Mouse (Mus musculus): Measurements from ENCODE around the gene Pqlc3. TPM values are rescaled to one million over a fixed set of nuclear protein-coding genes. Genes with fewer than 3 reads are reported as not detected.
"Not testable (repeated sequence)": the region's sequence is repeated elsewhere in the genome, so short reads cannot be mapped to it uniquely, and the experiment has no call there.

Gene Pqlc3
- polyA plus RNA-seq, 1 experiment from 2014 or later: 2.3 TPM

DNA sequence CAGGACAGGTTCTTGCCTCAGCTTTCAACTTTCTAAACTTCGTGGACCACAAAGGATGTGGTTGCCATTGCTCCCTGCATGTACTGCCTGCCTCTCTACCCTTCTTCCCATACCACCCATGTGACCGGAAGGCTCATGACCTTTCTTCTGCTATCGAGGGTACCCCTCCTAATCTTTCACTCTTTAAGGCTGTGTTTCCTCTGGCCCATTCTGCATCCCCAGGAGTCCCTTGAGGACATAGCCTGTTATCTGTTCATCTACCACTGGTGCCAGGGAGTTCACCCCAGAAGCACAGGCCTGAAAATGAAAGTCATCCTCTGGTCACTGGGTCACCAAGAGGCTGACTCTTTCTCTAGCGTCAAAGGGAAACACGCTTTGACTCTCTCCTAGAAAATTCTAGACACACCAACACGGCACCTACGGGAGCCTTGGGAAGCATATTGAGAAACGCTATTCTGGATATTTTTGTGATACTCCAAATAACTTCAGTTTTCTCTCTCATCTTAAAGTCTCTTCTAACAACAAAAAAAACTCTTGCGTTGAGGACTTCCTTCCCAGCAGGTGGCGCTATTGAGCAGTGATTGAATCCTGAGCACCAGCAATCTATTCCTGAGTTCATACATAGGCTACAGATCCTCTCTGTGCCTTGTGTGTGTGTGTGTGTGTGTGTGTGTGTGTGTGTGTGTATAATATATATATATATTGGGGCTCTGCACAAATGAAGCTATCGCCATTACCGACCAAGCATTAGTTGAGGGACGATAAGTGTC is 32.7 kb upstream of the Pqlc3 start:
- H3K27ac ChIP-seq: no peak overlapping the region
- ATAC-seq (ENCODE audit: low FRiP score, low read depth): 0 out of 2 replicates have a peak, but pooled peaks have one; percentile 57
- no peak overlapping the region for H3K9ac ChIP-seq
- H3K4me1 ChIP-seq: peaks cover 4% of the 10 kb centered on the region; the same call in 1 of the 2 replicates
- H3K36me3 ChIP-seq: no peaks in the 10 kb centered on the region
- no peak overlapping the region for H3K4me2 ChIP-seq (replicated peaks)
- 40% methylated on average over 13 of the region's 13 CpGs for WGBS
- no peak overlapping the region for H3K4me3 ChIP-seq
- 0 out of 2 replicates have a peak, but pooled peaks cover 3% of the 10 kb centered on the region for H3K27me3 ChIP-seq (replicated peaks)
- H3K9me3 ChIP-seq: 0 out of 2 replicates have a peak, but pooled peaks cover 5% of the 10 kb centered on the region

DNA sequence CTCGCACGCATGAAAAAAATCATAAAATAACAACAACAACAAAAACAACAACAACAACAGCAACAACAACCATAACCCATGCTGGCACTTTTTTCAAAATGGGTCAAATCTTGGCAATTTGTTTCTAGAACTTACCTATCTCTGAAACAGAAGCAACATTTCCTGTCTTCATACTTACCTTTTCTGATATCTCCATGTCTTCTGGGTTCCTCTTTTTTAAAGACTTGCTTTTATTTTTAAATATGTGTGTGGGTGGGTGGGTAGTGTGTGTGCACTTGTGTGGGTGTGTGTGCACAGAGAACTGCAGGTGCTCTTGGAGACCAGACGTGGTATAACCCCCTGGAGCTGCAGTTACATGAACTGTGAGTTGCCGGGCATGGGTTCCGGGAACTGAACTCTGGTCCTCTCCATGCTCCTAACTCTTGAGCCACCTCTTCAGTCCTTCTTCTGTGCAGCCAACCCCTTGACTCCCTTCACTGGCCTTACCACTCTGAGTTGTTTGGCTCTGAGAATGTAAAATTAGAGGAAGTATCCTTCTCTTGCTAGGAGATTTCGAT is 24.4 kb upstream of the Pqlc3 start:
- H3K36me3 ChIP-seq: no peaks in the 10 kb centered on the region
- H3K9ac ChIP-seq: no peak overlapping the region
- H3K27ac ChIP-seq: no peak overlapping the region
- ATAC-seq (ENCODE audit: low FRiP score, low read depth): no peak
- WGBS: 94% methylated on average over 6 of the region's 6 CpGs
- no peak overlapping the region for H3K4me2 ChIP-seq (replicated peaks)
- H3K4me1 ChIP-seq: no peaks in the 10 kb centered on the region
- H3K9me3 ChIP-seq: 0 out of 2 replicates have a peak, but pooled peaks cover 8% of the 10 kb centered on the region
- no peak overlapping the region for H3K4me3 ChIP-seq
- H3K27me3 ChIP-seq (replicated peaks): no peaks in the 10 kb centered on the region

DNA sequence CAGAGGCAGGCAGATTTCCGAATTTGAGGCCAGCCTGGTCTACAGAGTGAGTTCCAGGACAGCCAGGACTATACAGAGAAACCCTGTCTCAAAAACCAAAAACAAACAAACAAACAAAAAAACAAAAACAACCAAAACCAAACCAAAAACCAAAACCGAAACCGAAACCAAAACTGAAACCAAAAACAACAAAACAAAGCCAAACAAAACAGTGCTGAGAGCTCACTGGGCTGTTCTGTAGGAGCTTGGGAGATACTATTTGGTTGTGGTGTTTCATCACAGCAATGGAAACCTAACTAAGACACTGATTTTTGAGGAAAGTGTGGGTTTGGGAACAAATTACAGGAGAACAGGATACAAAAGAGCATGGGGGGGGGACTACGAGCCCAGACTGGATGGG is 21.9 kb upstream of the Pqlc3 start:
- ATAC-seq (ENCODE audit: low FRiP score, low read depth): no peak
- H3K9ac ChIP-seq: no peak overlapping the region
- no peaks in the 10 kb centered on the region for H3K27me3 ChIP-seq (replicated peaks)

GRCm38 (mm10) chr12:17021125-17021524 is 20.9 kb upstream of the Pqlc3 start:
- not testable (repeated sequence) for H3K27me3 ChIP-seq (replicated peaks); H3K4me2 ChIP-seq (replicated peaks); H3K9me3 ChIP-seq; H3K4me1 ChIP-seq; H3K36me3 ChIP-seq; ATAC-seq (ENCODE audit: low FRiP score, low read depth); H3K9ac ChIP-seq; H3K4me3 ChIP-seq; H3K27ac ChIP-seq
- WGBS: 89% methylated on average over 4 of the region's 4 CpGs

More for the DNA sequence above, 21.9 kb upstream of the Pqlc3 start:
- Histone ChIP-seq H3K4me2 (replicated peaks) (no peak overlapping the region), H3K9me3 (0 out of 2 replicates have a peak, but pooled peaks cover 4% of the 10 kb centered on the region), H3K4me3 (no peak overlapping the region), H3K27ac (no peak overlapping the region), H3K36me3 (no peaks in the 10 kb centered on the region), H3K4me1 (no peaks in the 10 kb centered on the region)
- WGBS: 92% methylated on average over 4 of the region's 4 CpGs

DNA sequence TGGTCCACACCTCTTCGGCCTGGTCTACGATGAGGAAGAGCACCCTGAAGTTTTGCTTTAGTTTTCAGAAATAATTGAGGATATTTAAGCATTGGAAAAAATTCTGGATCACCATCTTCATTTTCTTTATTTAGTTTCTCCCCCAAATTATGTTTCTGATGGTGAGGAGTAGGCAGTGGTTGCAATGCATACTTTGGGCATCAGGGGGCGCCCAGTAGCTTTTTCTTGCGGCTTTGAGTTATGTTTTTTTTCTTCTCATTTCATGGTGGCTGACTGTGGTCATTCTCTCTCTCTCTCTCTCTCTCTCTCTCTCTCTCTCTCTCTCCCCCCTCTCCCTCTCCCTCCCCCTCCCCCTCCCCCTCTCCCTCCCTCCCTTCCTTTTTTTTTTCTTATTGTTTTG is 18.3 kb upstream of the Pqlc3 start:
- 0 out of 2 replicates have a peak, but pooled peaks cover 4% of the 10 kb centered on the region for H3K9me3 ChIP-seq
- no peak for ATAC-seq (ENCODE audit: low FRiP score, low read depth)
- H3K27me3 ChIP-seq (replicated peaks): no peaks in the 10 kb centered on the region
- H3K9ac ChIP-seq: no peak overlapping the region
- no peaks in the 10 kb centered on the region for H3K4me1 ChIP-seq
- H3K4me2 ChIP-seq (replicated peaks): no peak overlapping the region
- 31% methylated on average over 4 of the region's 4 CpGs for WGBS
- no peak overlapping the region for H3K27ac ChIP-seq
- no peak overlapping the region for H3K4me3 ChIP-seq
- H3K36me3 ChIP-seq: no peaks in the 10 kb centered on the region

DNA sequence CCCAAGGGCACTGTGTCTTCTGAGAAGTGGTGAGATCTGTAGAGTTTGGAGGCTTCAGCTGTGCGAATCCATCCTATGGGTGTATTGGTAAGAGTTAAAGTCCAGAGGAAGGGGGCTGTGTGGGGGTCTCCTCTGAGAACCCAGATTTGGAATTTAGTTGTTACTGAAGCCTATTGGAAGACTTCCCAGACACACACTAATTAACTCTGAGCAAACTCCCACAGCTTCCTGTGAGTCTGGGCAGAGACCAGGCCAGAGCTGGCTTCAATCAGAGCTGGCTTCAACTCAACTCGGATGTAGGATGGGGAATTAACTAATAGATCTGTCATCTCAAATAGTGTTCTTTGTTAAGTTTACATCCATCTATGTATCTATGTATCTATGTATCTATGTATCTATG is 15.5 kb upstream of the Pqlc3 start:
- WGBS: 93% methylated on average over 2 of the region's 2 CpGs
- no peak overlapping the region for H3K4me2 ChIP-seq (replicated peaks)
- H3K4me1 ChIP-seq: peaks cover 7% of the 10 kb centered on the region

DNA sequence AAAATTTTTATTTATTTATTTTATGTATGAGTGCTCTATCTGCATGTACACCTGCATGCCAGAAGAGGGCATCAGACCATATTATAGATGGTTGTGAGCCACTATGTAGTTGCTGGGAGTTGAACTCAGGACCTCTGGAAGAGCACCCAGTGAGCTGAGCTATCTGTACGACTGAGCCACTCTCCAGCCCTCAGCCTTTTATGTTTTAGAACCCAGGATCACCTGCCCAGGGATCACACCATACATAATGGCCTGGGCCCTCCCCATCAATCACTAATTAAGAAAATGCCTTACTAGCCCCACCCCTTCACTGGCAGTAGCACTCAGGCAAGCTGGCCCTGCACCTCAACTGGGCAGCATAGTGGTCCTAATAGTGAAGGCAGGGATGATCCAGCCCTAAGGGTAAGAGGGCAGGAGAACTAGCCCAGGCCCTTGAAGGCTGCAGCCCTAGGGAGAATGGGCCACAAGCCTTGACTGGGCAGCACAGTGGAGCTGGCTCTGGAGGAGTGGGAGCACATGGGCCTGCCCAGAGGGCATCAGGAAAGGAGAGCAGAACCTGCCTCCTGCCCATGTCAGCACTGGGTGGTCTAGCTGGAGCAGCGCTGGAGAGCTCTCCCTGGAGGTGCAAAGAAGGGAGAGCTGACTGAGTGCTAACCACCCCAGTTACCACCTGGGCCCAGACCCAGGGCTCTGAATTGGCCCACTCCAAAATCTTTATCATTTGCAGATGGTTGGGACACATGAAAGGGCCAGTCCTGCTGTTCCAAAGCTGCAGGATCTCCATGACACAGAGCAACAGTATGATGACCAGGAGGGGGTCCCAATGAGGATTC is 12.1 kb upstream of the Pqlc3 start:
- peaks cover 7% of the 10 kb centered on the region for H3K4me1 ChIP-seq
- WGBS: 67% methylated on average over 2 of the region's 2 CpGs
- H3K9me3 ChIP-seq: no peaks in the 10 kb centered on the region
- no peak for ATAC-seq (ENCODE audit: low FRiP score, low read depth)
- no peaks in the 10 kb centered on the region for H3K36me3 ChIP-seq
- no peak overlapping the region for H3K27ac ChIP-seq
- H3K27me3 ChIP-seq (replicated peaks): no peaks in the 10 kb centered on the region
- no peak overlapping the region for H3K4me3 ChIP-seq
- no peak overlapping the region for H3K9ac ChIP-seq
- H3K4me2 ChIP-seq (replicated peaks): no peak overlapping the region

More for the DNA sequence above, 15.5 kb upstream of the Pqlc3 start:
- Histone ChIP-seq H3K27me3 (replicated peaks) (no peaks in the 10 kb centered on the region), H3K36me3 (no peaks in the 10 kb centered on the region), H3K9me3 (no peaks in the 10 kb centered on the region), H3K27ac (no peak overlapping the region), H3K4me3 (no peak overlapping the region), H3K9ac (no peak overlapping the region)
- no peak for ATAC-seq (ENCODE audit: low FRiP score, low read depth)

DNA sequence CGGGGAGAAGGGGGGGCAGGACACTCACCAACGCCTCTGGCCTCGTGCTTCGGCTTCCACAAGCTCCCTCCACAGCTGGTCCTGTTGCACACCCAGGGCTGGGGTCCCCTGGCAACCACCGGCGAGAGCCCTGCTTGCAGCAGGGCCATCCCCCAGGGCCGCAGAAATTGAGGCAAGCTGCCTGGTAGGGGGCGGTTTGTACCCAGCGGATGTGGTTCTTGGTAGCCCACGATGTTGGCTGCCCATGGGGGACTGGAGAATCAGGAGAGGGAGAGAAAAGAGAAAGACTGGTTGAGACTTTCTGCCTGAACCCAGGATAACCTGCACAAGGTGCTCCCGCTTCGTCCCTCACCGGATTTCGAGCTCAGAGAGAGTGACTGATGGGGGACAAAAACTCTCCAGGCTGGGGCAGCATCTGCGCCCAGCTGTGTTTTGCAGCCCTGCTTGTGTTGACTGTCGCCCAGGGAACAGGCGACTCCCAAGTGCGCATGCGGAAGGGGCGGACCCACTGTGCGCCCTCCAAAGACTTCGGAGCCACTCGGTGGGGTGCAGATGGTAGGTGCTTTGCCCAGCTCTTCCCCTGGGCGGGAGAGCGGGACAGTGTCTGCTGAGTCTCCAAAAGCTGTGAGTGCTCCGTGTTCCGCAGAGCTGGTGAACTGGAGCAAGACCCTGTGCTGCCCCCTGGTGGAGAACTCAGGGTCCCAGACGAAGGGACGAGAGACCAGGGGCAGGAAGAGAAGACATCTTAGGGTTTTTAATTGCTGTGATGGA is 11.1 kb upstream of the Pqlc3 start, which contains the start of gene 2410004P03Rik:
TSS of gene 2410004P03Rik (minus strand) at position 628 of the 771 bp plus-strand sequence.
- H3K9me3 ChIP-seq: no peaks in the 10 kb centered on the region
- peaks cover 7% of the 10 kb centered on the region for H3K4me1 ChIP-seq
- no peak within 1 kb of the TSS for H3K27ac ChIP-seq
- no peaks in the 10 kb centered on the region for H3K36me3 ChIP-seq
- 10% methylated on average over 29 of the region's 29 CpGs for WGBS
- peak; percentile 75 for ATAC-seq (ENCODE audit: low FRiP score, low read depth)
- H3K27me3 ChIP-seq (replicated peaks): no peaks in the 10 kb centered on the region
- H3K4me2 ChIP-seq (replicated peaks): peak within 1 kb of the TSS; percentile 64
- peak within 1 kb of the TSS; percentile 30; the same call in 1 of the 2 replicates for H3K9ac ChIP-seq
- peak within 1 kb of the TSS; percentile 31 for H3K4me3 ChIP-seq

- Histone ChIP-seq H3K27ac (no peak overlapping the region), H3K27me3 (replicated peaks) (no peaks in the 10 kb centered on the region), H3K9ac (no peak overlapping the region), H3K4me3 (no peak overlapping the region), H3K36me3 (no peaks in the 10 kb centered on the region), H3K4me2 (replicated peaks) (no peak overlapping the region), H3K4me1 (peaks cover 7% of the 10 kb centered on the region), H3K9me3 (no peaks in the 10 kb centered on the region)
- WGBS: 96% methylated on average over 6 of the region's 6 CpGs
- ATAC-seq (ENCODE audit: low FRiP score, low read depth): no peak
Observed at GRCm38 (mm10) chr12:17009466-17009865, 9.3 kb upstream of the Pqlc3 start.

GRCm38 (mm10) chr12:17001211-17001610 is 1.0 kb upstream of the Pqlc3 start:
- H3K36me3 ChIP-seq: no peaks in the 10 kb centered on the region
- no peak for ATAC-seq (ENCODE audit: low FRiP score, low read depth)

DNA sequence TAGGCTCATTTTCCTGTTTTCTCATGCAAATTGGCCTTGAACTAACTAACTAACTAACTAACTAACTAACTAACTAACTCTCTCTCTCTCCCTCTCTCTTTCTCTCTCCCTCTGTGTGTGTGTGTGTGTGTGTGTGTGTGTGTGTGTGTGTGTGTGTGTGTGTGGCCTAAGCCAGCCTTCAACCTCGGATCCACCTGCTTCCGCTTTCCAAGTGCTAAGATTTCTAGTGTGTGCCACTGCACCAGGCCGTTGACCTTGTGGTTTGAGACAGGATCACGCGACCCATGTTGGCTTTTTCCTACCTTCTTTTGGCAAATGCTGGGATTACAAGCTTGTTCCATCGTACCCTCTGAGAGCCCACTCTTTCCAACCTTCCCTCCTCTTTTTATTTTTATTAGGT is 420 bp upstream of the Pqlc3 start:
- peak overlapping the region; percentile 87; the same call in 1 of the 2 replicates for H3K4me2 ChIP-seq (replicated peaks)
- H3K27me3 ChIP-seq (replicated peaks): peaks cover 38% of the 10 kb centered on the region
- H3K4me3 ChIP-seq: no peak overlapping the region
- H3K36me3 ChIP-seq: peaks cover under 1% of the 10 kb centered on the region; the same call in 1 of the 2 replicates
- ATAC-seq (ENCODE audit: low FRiP score, low read depth): no peak
- no peak overlapping the region for H3K27ac ChIP-seq
- peaks cover 12% of the 10 kb centered on the region for H3K4me1 ChIP-seq
- 41% methylated on average over 6 of the region's 6 CpGs for WGBS
- no peaks in the 10 kb centered on the region for H3K9me3 ChIP-seq
- H3K9ac ChIP-seq: no peak overlapping the region

More at GRCm38 (mm10) chr12:17001211-17001610, 1.0 kb upstream of the Pqlc3 start:
- Histone ChIP-seq H3K9me3 (no peaks in the 10 kb centered on the region), H3K4me1 (peaks cover 12% of the 10 kb centered on the region), H3K4me3 (no peak overlapping the region), H3K4me2 (replicated peaks) (no peak overlapping the region), H3K27ac (no peak overlapping the region), H3K9ac (no peak overlapping the region), H3K27me3 (replicated peaks) (peaks cover 38% of the 10 kb centered on the region)
- 60% methylated on average over 4 of the region's 4 CpGs for WGBS
